Mouse (Mus musculus) forebrain, embryonic 14.5 days (tissue): ENCODE results near the gene Gadd45a. TPM values are rescaled to one million over a fixed set of nuclear protein-coding genes. Genes with fewer than 3 reads are reported as not detected.
"Not testable (repeated sequence)": the region's sequence is repeated elsewhere in the genome, so short reads cannot be mapped to it uniquely, and the experiment has no call there.

Experiments used
- ATAC-seq: fragments of 200-750 bp; cut with Nextera tagmentation; 2 replicates; pipeline ENCODE4 v1.8.0; 2017; ENCODE audit warnings: mild to moderate bottlenecking, moderate library complexity
- DNase-seq: peaks from one replicate; pipeline ENCODE4 v3.0.0-alpha.2; 2015; ENCODE audit warnings: low spot score
- H3K27ac ChIP-seq: fragments of 300-500 bp; sonication (generic); 2 replicates; pipeline ENCODE4 v1.5.1; 2014; ENCODE audit warnings: low read depth, mild to moderate bottlenecking, control low read depth, low read length, moderate library complexity
- H3K27me3 ChIP-seq: fragments of 300-500 bp; sonication (generic); replicated peaks from 2 replicates; pipeline ENCODE4 v1.6.1; 2014; ENCODE audit warnings: low read length, control low read depth, mixed read lengths; ENCODE audit not compliant: control insufficient read depth, insufficient read depth
- H3K36me3 ChIP-seq: fragments of 300-500 bp; sonication (generic); 2 replicates; pipeline ENCODE4 v1.6.1; 2014; ENCODE audit warnings: low read length, control low read depth; ENCODE audit not compliant: control insufficient read depth, insufficient read depth
- H3K4me1 ChIP-seq: fragments of 300-500 bp; sonication (generic); 2 replicates; pipeline ENCODE4 v1.6.1; 2014; ENCODE audit warnings: antibody characterized with exemption, low read length, control low read depth; ENCODE audit not compliant: control insufficient read depth, insufficient read depth
- H3K4me2 ChIP-seq: fragments of 300-500 bp; sonication (generic); 2 replicates; pipeline ENCODE4 v1.6.1; 2014; ENCODE audit warnings: mild to moderate bottlenecking, control low read depth, low read length
- H3K4me3 ChIP-seq: fragments of 300-500 bp; sonication (generic); 2 replicates; pipeline ENCODE4 v1.5.1; 2014; ENCODE audit warnings: low read depth, low read length, control low read depth
- H3K9ac ChIP-seq: fragments of 300-500 bp; sonication (generic); 2 replicates; pipeline ENCODE4 v1.6.1; 2014; ENCODE audit warnings: mild to moderate bottlenecking, low read length, control low read depth, moderate library complexity
- H3K9me3 ChIP-seq: fragments of 300-500 bp; sonication (generic); replicated peaks from 2 replicates; pipeline ENCODE4 v1.6.1; 2016; ENCODE audit warnings: low read length, control low read depth, mixed read lengths; ENCODE audit not compliant: control insufficient read depth
- whole genome bisulfite sequencing: fragments of 180-500 bp; shearing (Covaris S2); extraction: QIAGEN DNeasy Blood & Tissue Kit; methylation state at CpG from one replicate; pipeline ENCODE4 v1.1.7; 2014; 5-methylcytosine and 5-hydroxymethylcytosine counted together
- polyA plus RNA-seq: library from polyadenylated mRNA; unstranded; fragments of >200 nt; fragmentation: Nextera tagmentation; extraction: Ambion mirVana; gene quantifications from 2 replicates; pipeline ENCODE4 v1.2.1, GENCODE M21; 2014

The Gadd45a gene
- polyA plus RNA-seq, 1 experiment from 2014 or later = 9.4 TPM

DNA sequence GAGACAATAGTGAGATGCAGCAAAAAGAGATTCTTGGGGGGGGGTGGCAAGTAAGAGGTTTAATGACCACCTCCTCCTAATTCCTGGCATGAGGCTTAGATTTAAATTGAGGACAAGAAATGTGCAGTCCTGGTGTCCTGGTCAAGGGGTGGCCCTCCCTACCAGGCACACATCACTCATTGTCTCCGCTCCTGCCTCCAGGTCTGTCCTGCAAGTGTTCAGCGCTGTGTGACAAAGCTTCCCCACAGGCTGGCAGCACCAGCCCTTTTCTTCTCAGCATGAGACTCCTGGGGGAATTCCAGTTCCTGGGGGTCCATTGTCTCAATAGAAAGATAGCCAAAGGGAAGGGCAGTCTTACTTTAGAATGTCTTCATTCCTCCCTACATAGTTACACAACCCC, 6.8 kb downstream of the Gadd45a start:
- no peak overlapping the region for H3K9ac ChIP-seq
- DNase-seq (no peak), ATAC-seq (no peak)
- no peaks in the 10 kb centered on the region for H3K36me3 ChIP-seq
- no peak overlapping the region for H3K4me2 ChIP-seq
- 13% methylated on average over 2 of the region's 2 CpGs for WGBS
- H3K27ac ChIP-seq = no peak overlapping the region
- H3K9me3 ChIP-seq = no peaks in the 10 kb centered on the region
- H3K4me3 ChIP-seq = no peak overlapping the region
- H3K4me1 ChIP-seq = peaks cover 3% of the 10 kb centered on the region
- H3K27me3 ChIP-seq = no peaks in the 10 kb centered on the region

DNA sequence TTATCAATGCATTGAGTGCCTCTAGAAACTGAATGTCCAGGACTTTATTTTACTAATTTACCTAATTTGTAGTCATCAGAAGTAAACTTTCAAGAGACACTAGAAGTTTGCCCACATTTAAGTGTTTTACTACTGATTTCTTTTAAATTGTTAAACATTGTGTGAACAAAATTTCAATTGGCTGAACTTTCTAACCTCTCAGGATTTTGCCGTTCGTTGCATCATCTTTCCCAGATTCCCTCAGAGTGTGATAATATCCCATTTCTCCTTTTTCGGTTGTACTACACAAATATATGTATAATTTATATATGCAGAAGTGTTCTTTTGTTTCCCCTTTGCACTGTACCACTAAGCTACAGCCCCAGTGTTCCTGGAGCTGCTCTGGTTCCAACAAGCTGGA, 7.3 kb downstream of the Gadd45a start:
- WGBS = 17% methylated on average over 3 of the region's 3 CpGs
- H3K4me2 ChIP-seq = no peak overlapping the region
- no peak for DNase-seq

DNA sequence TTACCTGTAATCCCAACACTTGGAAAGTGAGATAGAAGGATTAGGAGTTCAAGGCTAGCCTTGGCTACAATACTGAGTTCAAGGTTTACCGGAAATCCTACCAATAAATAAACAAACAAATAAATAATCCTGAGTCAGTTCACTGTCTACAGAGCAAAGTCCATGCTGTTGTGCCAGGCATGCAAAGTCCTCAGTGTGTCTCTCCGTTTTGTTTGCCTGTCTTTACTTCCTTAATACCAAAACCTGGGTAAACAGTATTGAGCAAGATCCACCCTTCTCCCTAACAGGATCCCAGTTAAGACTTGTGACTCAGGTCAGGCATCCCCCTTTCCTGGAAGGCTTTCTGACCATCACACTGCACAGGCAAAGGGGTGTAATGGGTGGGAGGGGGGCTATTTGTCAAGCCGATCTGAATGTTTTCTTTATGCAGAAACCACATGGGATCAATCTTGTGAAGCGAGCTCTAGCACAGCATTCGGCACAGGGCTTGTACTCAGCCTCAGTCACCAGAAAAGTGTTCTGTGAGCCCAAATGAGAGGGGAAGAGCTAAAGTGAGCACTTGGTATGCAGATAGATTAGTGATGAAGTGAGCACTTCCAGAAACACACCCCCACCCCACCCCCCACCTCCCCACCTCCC, 7.8 kb downstream of the Gadd45a start:
- DNase-seq (no peak), ATAC-seq (peak; percentile 18; the same call in 1 of the 2 replicates)
- Histone ChIP-seq H3K4me3 (no peak overlapping the region), H3K9me3 (no peaks in the 10 kb centered on the region), H3K27ac (no peak overlapping the region), H3K9ac (no peak overlapping the region), H3K36me3 (no peaks in the 10 kb centered on the region), H3K27me3 (no peaks in the 10 kb centered on the region), H3K4me2 (no peak overlapping the region), H3K4me1 (peaks cover 1% of the 10 kb centered on the region)
- 41% methylated on average over 5 of the region's 5 CpGs for WGBS

More for the DNA sequence above, 7.3 kb downstream of the Gadd45a start:
- Histone ChIP-seq H3K9ac (no peak overlapping the region), H3K27me3 (no peaks in the 10 kb centered on the region), H3K27ac (no peak overlapping the region), H3K36me3 (no peaks in the 10 kb centered on the region), H3K9me3 (no peaks in the 10 kb centered on the region), H3K4me3 (no peak overlapping the region), H3K4me1 (peaks cover 3% of the 10 kb centered on the region)
- ATAC-seq = no peak

DNA sequence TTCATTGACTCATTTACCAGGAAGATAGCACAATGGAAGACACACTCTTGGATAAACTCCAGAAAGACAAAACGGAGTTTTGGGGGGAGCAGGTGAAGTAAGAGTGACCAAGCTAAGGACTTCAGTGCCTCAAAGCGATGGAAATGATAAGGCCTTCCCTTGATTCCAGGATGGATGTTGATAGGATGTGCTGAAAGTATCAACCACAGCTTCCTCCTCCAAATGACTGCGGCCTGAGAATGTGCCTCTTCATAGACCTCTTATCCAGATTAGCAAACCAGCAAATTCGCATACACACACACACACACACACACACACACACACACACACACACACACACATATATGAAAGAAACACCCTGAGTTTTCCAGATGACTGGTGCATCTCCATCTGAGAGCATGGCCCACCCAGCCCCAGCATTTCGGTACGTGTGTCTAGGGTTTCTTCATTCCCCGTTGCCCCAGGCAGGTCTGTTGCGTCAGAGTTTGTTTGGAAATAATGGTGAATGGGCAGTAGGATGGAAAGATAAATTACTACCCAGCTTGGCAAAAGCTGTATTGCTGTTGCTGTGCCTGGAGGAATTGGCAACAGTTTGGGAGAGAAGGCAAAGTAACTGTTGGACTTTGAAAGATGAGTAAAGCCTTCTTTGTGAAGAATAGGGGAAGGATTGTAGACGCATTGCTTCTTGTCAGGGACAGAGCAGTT, 9.7 kb downstream of the Gadd45a start:
- ATAC-seq (no peak), DNase-seq (no peak)
- H3K27ac ChIP-seq = no peak overlapping the region
- no peak overlapping the region for H3K9ac ChIP-seq
- H3K36me3 ChIP-seq = no peaks in the 10 kb centered on the region
- no peaks in the 10 kb centered on the region; the same call in 1 of the 2 replicates for H3K4me1 ChIP-seq
- no peak overlapping the region for H3K4me3 ChIP-seq
- no peak overlapping the region for H3K4me2 ChIP-seq
- WGBS = 83% methylated on average over 9 of the region's 9 CpGs
- H3K9me3 ChIP-seq = no peaks in the 10 kb centered on the region
- H3K27me3 ChIP-seq = no peaks in the 10 kb centered on the region

DNA sequence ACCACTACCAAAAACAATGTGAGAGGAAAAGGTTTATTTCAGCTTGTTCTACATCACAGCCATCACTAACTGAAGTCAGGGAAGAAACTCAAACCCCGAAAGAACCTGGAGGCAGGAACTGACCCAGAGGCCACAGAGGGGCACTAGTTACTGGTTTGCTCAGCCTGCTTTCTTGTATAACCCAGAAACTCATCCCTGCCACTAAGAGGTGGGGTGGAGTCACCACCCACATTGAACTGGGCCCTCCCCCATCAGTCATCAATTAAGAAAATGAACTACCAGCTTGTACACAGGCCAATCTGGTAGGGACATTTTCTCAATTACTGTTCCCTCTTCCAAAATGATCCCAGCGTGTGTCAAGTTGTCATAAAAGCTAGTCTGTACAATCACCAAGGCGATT, 10.6 kb downstream of the Gadd45a start:
- Histone ChIP-seq H3K9ac (no peak overlapping the region), H3K36me3 (no peaks in the 10 kb centered on the region), H3K9me3 (no peaks in the 10 kb centered on the region), H3K27me3 (no peaks in the 10 kb centered on the region), H3K4me3 (no peak overlapping the region), H3K27ac (no peak overlapping the region), H3K4me1 (no peaks in the 10 kb centered on the region; the same call in 1 of the 2 replicates), H3K4me2 (no peak overlapping the region)
- ATAC-seq (no peak), DNase-seq (no peak)
- 64% methylated on average over 3 of the region's 3 CpGs for WGBS

DNA sequence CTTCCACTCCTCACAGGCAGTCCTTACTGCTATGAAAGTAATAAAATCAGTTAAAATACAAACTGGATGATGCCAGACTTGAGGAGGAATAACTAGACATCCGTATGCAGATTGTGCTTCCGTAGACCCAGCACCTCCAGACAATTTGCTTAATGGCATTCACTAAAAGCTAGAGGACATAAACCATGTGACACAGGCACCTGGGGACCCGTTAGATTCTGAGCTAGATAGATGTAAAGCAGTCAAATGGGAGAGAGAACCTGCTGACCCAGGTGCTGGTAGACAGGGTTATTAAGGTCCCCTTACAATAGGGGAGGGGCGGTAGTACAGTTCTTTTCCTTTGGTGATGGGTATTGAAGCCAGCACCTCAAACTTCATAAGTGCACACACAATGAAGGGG, 13.5 kb downstream of the Gadd45a start:
- H3K4me1 ChIP-seq = no peaks in the 10 kb centered on the region
- no peak overlapping the region for H3K4me2 ChIP-seq
- H3K9ac ChIP-seq = no peak overlapping the region
- no peaks in the 10 kb centered on the region for H3K36me3 ChIP-seq
- H3K4me3 ChIP-seq = no peak overlapping the region
- DNase-seq = no peak
- ATAC-seq = no peak
- no peak overlapping the region for H3K27ac ChIP-seq
- no peaks in the 10 kb centered on the region for H3K9me3 ChIP-seq
- H3K27me3 ChIP-seq = no peaks in the 10 kb centered on the region
- 90% methylated on average over 4 of the region's 4 CpGs for WGBS

DNA sequence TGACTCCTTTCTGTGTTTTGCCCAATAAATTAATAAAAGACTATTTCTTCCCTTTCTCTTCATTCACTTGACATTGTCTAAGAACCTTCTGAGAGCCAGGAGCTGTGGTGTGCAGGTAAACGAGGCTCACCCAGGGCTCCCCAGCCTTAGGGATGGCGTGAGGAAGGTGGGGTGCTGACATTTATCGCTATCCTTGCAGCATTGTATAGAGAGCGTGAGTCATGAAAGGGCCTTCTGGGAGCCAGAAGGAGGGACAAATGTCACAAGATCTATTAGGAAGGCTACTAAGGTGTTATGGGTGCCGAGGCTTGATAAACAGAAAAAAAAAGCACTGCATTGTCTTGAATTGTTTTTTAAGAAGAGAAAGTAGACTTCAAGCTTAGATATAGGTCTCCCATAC, 15.9 kb downstream of the Gadd45a start:
- Histone ChIP-seq H3K36me3 (no peaks in the 10 kb centered on the region), H3K27ac (no peak overlapping the region), H3K27me3 (no peaks in the 10 kb centered on the region), H3K4me3 (no peak overlapping the region), H3K9ac (no peak overlapping the region), H3K9me3 (no peaks in the 10 kb centered on the region), H3K4me2 (no peak overlapping the region), H3K4me1 (no peaks in the 10 kb centered on the region)
- WGBS = 80% methylated on average over 5 of the region's 5 CpGs
- ATAC-seq = no peak
- DNase-seq = no peak

DNA sequence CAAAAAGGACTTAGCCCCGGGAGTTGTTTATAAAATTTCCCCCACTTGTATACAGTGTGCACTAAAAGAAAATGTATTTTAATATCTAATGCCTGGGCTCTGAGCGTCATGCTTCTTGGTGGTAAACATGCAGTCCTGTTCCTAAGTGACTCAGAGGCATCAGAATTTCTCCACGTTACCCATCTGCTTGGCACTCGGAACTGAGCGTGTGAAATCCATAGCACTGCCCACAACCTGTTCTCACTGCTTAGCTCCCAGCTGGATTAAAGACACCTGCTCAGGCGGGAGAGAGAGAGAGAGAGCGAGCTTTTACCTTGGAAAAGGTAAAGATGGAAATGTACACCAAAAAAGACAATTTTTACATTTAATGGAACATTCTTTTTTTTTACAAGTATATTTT, 18.3 kb downstream of the Gadd45a start:
- not testable (repeated sequence) for ATAC-seq, H3K9me3 ChIP-seq
- WGBS = 80% methylated on average over 7 of the region's 7 CpGs

DNA sequence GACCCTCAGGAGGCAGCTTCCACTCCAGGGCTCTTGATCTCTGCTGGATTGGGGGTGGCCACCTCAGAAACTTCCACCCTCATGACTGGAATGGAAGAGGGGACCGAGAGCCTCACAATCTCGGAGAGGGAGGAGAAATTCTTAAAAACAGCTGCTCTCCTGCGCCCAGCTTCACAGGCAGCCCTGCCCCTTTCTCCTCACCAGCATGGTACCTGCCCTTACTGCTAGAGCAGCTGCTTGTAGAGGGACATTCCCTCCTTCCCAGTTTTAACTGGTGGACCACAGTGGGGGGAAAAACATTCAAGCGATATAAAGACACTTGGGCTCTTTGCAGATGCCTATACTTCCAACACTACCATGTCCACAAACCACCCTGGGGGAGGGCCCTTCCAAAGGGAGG, 18.9 kb downstream of the Gadd45a start:
- no peaks in the 10 kb centered on the region for H3K36me3 ChIP-seq
- H3K4me1 ChIP-seq = no peaks in the 10 kb centered on the region
- H3K27ac ChIP-seq = no peak overlapping the region
- H3K4me3 ChIP-seq = no peak overlapping the region
- no peak for DNase-seq
- no peaks in the 10 kb centered on the region for H3K9me3 ChIP-seq
- no peaks in the 10 kb centered on the region for H3K27me3 ChIP-seq
- no peak for ATAC-seq
- no peak overlapping the region for H3K4me2 ChIP-seq
- H3K9ac ChIP-seq = no peak overlapping the region
- WGBS = 34% methylated on average over 4 of the region's 4 CpGs

More for the DNA sequence above, 18.3 kb downstream of the Gadd45a start:
- not testable (repeated sequence) for H3K9ac ChIP-seq, H3K4me1 ChIP-seq, DNase-seq, H3K27me3 ChIP-seq, H3K27ac ChIP-seq, H3K4me3 ChIP-seq, H3K4me2 ChIP-seq, H3K36me3 ChIP-seq
